Mouse (Mus musculus) heart, postnatal 10 days (tissue): ENCODE data around the gene Hnrnpl. TPM values are rescaled to one million over a fixed set of nuclear protein-coding genes. Genes with fewer than 3 reads are reported as not detected.

Experiments used
- DNase-seq, 2 experiments: peaks; one replicate each; pipeline ENCODE4 v3.0.0; 2021
- intact Hi-C: fragments of 180-260 bp; cut with DNase I; formaldehyde crosslinking; loops from one replicate; pipeline ENCODE4 v1.15.1; 2025
- total RNA-seq, 2 experiments: library from RNA; stranded (reverse); gene quantifications; 2 replicates each; pipeline ENCODE4 v1.2.3; 2021

Hnrnpl gene
- total RNA-seq, 2 experiments from 2014 or later: 423 to 428 TPM

DNA sequence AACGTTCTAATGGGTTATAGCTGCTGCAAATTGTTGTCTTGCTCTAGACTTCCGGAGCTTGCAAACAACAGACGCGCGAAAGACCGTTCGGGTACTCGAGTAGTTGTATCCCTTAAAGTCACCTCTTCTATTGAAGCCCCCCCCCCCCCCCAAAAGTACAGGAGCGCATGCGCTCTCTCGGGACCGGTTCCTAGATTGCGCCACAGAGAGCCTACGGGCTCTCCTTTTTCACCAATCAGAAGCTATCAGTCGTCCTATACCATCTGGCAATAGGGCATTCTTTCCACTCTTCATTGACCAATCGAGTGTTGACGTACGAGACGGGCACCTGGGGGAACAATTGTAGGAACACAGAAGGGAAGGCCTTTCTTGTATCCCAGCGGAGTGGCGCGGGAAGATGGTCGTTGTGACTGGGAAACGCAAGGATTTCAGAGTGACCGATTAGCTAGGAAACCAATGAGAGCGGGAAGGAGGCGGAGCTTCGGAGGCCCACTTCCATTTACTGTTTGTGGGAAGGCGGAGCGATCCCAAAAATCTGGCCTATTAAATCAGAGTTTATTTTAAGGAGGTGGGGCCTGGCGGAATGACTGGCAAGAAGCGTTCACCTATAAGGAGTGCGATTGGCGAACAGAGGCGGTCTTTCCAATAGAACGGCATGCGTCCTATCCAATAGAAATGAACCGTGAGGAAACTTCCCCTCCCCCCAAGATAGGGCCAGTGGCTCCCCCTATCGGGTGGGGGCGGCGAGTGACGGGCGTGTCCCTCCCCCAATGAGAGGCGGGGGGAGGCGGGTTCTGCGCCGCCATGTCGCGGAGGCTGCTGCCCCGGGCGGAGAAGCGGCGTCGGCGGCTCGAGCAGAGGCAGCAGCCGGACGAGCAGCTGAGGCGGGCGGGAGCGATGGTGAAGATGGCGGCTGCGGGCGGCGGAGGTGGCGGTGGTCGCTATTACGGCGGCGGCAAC is 2.0 kb downstream of the Hnrnpl start:
- peak; percentile 98 to 99 for DNase-seq
- intact Hi-C loops: loop anchor here (5.0 kb wide), 1 partner anchor 147 kb away; no protein-coding TSS in a partner anchor

- intact Hi-C loops: loop anchor here (5.0 kb wide), 1 partner anchor 146 kb away; no protein-coding TSS in a partner anchor
- peak; percentile 95 to 96 for DNase-seq
Observed at GRCm38 (mm10) chr7:28811228-28811627, 2.9 kb downstream of the Hnrnpl start.

DNA sequence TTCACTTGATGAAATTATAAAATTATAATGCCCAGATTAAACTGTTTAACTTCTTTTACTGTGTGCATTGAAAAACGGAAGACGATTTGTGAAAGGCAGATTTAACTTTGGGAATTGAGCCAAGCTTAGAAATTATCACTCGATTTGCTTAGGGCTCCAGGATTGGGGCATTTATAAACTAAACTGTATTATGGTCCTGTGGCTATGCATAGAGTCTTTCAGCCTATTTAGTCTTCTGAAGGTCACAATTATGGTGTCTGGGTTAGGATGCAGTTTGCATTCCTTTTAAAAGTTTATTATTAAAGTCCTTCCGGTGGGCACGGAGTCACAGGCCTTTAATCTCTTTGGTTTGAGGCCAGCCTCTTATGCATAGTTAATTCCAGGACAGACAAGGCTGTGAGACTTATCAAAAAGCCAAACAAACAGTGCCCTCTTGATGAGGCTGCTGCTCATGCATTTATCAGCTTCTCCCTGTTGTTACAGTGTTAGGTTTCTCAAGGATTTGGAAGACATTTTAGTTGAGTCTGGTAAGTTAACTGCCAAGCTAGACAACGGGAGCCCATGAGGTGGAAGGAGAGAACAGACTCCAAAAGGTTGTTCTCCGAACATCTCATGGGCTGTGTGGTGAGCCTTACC is 3.4 kb downstream of the Hnrnpl start:
- intact Hi-C loops: loop anchor here (1.0 to 5.0 kb wide), 2 partner anchors 9 to 146 kb away; no protein-coding TSS in a partner anchor
- DNase-seq: peak in 1 of 2 experiments; percentile 50

GRCm38 (mm10) chr7:28812436-28812835 is 4.1 kb downstream of the Hnrnpl start:
- intact Hi-C loops: loop anchor here (1.0 to 5.0 kb wide), 2 partner anchors 8 to 145 kb away; no protein-coding TSS in a partner anchor
- DNase-seq: peak in 1 of 2 experiments; percentile 50

DNA sequence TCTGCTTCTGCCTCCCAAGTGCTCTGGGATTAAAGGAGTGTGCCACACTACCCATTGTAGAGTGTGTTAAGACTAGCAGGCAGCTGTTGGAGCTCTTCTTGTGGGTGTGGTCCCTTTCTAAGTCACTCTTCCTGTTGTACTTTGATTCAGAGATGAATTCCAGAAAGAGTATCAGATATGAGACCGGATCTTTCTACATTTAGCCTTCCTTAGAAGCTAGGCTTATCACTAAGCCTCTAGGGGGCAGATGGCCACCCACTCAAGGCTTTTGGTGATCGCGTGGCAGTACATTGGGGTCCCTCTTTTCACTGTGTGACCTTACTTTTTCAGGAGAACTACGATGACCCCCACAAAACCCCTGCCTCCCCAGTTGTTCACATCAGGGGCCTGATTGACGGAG is 4.6 kb downstream of the Hnrnpl start:
- DNase-seq: peak in 1 of 2 experiments; percentile 27
- intact Hi-C loops: loop anchor here (1.0 to 5.0 kb wide), 3 partner anchors 7 to 144 kb away; no protein-coding TSS in a partner anchor

- DNase-seq: no peak
- intact Hi-C loops: loop anchor here (5.0 kb wide), 1 partner anchor 143 kb away; no protein-coding TSS in a partner anchor
Observed at GRCm38 (mm10) chr7:28814306-28815034, 6.1 kb downstream of the Hnrnpl start.

DNA sequence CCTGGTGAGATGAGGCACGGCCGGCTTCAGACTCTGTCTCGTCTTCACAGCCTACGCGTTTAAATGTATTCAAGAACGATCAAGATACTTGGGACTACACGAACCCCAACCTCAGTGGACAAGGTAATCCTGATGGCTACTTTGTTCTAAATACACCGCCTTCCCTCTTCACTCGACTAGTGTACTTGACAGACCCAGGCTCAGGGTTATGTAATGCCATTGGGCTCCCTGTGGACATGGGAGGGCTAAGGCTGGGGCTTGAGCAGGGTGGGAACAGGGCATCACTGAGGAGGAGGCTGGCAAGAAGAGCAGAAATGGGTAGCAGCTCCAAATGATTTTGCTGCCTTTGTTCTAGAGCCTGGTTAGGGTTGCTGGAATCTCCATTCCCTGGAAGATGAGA is 6.9 kb downstream of the Hnrnpl start:
- intact Hi-C loops: no loop called here
- DNase-seq: no peak

GRCm38 (mm10) chr7:28816201-28816600 is 7.9 kb downstream of the Hnrnpl start:
- peak in 1 of 2 experiments; percentile 58 for DNase-seq
- intact Hi-C loops: no loop called here

GRCm38 (mm10) chr7:28816920-28817319 is 8.6 kb downstream of the Hnrnpl start:
- intact Hi-C loops: no loop called here

GRCm38 (mm10) chr7:28817524-28817923 is 9.2 kb downstream of the Hnrnpl start:
- no peak for DNase-seq
- intact Hi-C loops: no loop called here

More at GRCm38 (mm10) chr7:28816920-28817319, 8.6 kb downstream of the Hnrnpl start:
- DNase-seq: no peak

- intact Hi-C loops: no loop called here
- DNase-seq: no peak
Observed at GRCm38 (mm10) chr7:28817957-28818356, 9.6 kb downstream of the Hnrnpl start.

- no peak for DNase-seq
- intact Hi-C loops: no loop called here
Observed at GRCm38 (mm10) chr7:28818436-28818835, 10.1 kb downstream of the Hnrnpl start.

- intact Hi-C loops: no loop called here
- DNase-seq: no peak
Observed at GRCm38 (mm10) chr7:28818861-28819452, 10.6 kb downstream of the Hnrnpl start.

- DNase-seq: no peak
- intact Hi-C loops: no loop called here
Observed at GRCm38 (mm10) chr7:28819571-28819970, 11.2 kb downstream of the Hnrnpl start.

GRCm38 (mm10) chr7:28820358-28821260 is 12.3 kb downstream of the Hnrnpl start:
- DNase-seq: peak; percentile 74 to 75
- intact Hi-C loops: loop anchor here (1.0 kb wide), 1 partner anchor 8 kb away; no protein-coding TSS in a partner anchor

DNA sequence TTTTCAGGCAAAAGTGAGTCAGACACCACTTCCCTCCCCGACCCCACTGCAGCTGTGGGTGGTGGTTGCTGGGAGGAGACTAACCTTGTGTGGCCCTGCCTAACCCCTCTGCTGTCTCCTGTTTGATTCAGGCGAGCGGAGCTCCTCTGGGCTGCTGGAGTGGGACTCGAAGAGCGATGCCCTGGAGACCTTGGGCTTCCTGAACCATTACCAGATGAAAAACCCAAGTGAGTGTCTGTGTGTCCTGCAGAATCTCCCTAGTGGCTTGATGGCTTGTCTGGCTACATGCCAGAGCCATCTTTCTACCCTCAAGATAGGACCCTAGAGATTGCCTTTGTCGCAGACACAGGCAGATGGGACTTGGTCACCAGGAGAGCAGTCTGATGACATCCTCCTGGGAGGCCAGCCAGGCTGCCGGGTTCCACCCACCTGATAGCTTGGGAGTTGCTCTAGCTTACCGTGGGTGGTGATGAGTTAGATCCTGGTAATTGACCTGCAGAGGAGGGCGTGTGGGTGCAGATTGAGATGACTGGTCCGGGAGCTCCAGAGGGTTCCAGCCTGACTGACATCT is 13.0 kb downstream of the Hnrnpl start:
- intact Hi-C loops: no loop called here
- peak; percentile 79 to 85 for DNase-seq

- intact Hi-C loops: no loop called here
- no peak for DNase-seq
Observed at GRCm38 (mm10) chr7:28822556-28822955, 14.2 kb downstream of the Hnrnpl start.
